Mouse (Mus musculus): ENCODE results near the gene Rps18. TPM values are rescaled to one million over a fixed set of nuclear protein-coding genes. Genes with fewer than 3 reads are reported as not detected.

The Rps18 gene
- polyA plus RNA-seq, 1 experiment from 2014 or later, result 872 TPM

- H3K27ac ChIP-seq (replicated peaks; ENCODE audit: low read depth, low read length), result peak within 1 kb of the TSS; percentile 81
- H3K36me3 ChIP-seq (ENCODE audit: control insufficient read depth, insufficient read depth, low read length), result peaks cover 44% of the 10 kb centered on the region
- H3K27me3 ChIP-seq (ENCODE audit: control insufficient read depth, insufficient read depth, low read length), result no peaks in the 10 kb centered on the region
- peak within 1 kb of the TSS; percentile 50; the same call in 1 of the 2 replicates for H3K9ac ChIP-seq (replicated peaks; ENCODE audit: low read length)
- peak within 1 kb of the TSS; percentile 49 for H3K4me3 ChIP-seq (replicated peaks; ENCODE audit: low read depth, low read length)
- peak within 1 kb of the TSS; percentile 65 for H3K4me2 ChIP-seq (ENCODE audit: low read length)
- WGBS, result under 1% methylated on average over 34 of the region's 34 CpGs
- H3K4me1 ChIP-seq (ENCODE audit: control insufficient read depth, insufficient read depth, low read length), result peaks cover 29% of the 10 kb centered on the region
- DNase-seq, result peak; percentile 98
- ATAC-seq (ENCODE audit: low FRiP score, low TSS enrichment), result peak; percentile 91
- no peaks in the 10 kb centered on the region for H3K9me3 ChIP-seq (ENCODE audit: control insufficient read depth, low read length)
Measured at GRCm38 (mm10) chr17:33915671-33916250, 40.0 kb downstream of the Rps18 start, which contains the start of the genes Tapbp and Zbtb22. Tapbp (plus strand) TSS chr17:33915899. Zbtb22 (plus strand) TSS chr17:33915904.

GRCm38 (mm10) chr17:33914969-33915391 lies 40.8 kb downstream of the Rps18 start:
- H3K4me1 ChIP-seq (ENCODE audit: control insufficient read depth, insufficient read depth, low read length), result peaks cover 31% of the 10 kb centered on the region
- WGBS, result 64% methylated on average over 13 of the region's 13 CpGs
- H3K4me2 ChIP-seq (ENCODE audit: low read length), result peak overlapping the region; percentile 65
- ATAC-seq (ENCODE audit: low FRiP score, low TSS enrichment) (no peak), DNase-seq (no peak)
- no peaks in the 10 kb centered on the region for H3K9me3 ChIP-seq (ENCODE audit: control insufficient read depth, low read length)
- H3K4me3 ChIP-seq (replicated peaks; ENCODE audit: low read depth, low read length), result peak overlapping the region; percentile 49
- peaks cover 44% of the 10 kb centered on the region for H3K36me3 ChIP-seq (ENCODE audit: control insufficient read depth, insufficient read depth, low read length)
- no peak overlapping the region for H3K9ac ChIP-seq (replicated peaks; ENCODE audit: low read length)
- H3K27me3 ChIP-seq (ENCODE audit: control insufficient read depth, insufficient read depth, low read length), result no peaks in the 10 kb centered on the region
- peak overlapping the region; percentile 41; the same call in 1 of the 2 replicates for H3K27ac ChIP-seq (replicated peaks; ENCODE audit: low read depth, low read length)

GRCm38 (mm10) chr17:33913905-33914304 lies 41.9 kb downstream of the Rps18 start:
- H3K9ac ChIP-seq (replicated peaks; ENCODE audit: low read length), result no peak overlapping the region
- ATAC-seq (ENCODE audit: low FRiP score, low TSS enrichment) (no peak), DNase-seq (no peak)
- no peak overlapping the region for H3K4me3 ChIP-seq (replicated peaks; ENCODE audit: low read depth, low read length)
- no peak overlapping the region for H3K27ac ChIP-seq (replicated peaks; ENCODE audit: low read depth, low read length)
- no peak overlapping the region for H3K4me2 ChIP-seq (ENCODE audit: low read length)
- peaks cover 22% of the 10 kb centered on the region for H3K4me1 ChIP-seq (ENCODE audit: control insufficient read depth, insufficient read depth, low read length)
- no peaks in the 10 kb centered on the region for H3K9me3 ChIP-seq (ENCODE audit: control insufficient read depth, low read length)
- 95% methylated on average over 8 of the region's 8 CpGs for WGBS
- H3K36me3 ChIP-seq (ENCODE audit: control insufficient read depth, insufficient read depth, low read length), result peaks cover 44% of the 10 kb centered on the region
- H3K27me3 ChIP-seq (ENCODE audit: control insufficient read depth, insufficient read depth, low read length), result no peaks in the 10 kb centered on the region

GRCm38 (mm10) chr17:33913264-33913663 lies 42.5 kb downstream of the Rps18 start:
- Histone ChIP-seq H3K4me3 (replicated peaks; ENCODE audit: low read depth, low read length) (no peak overlapping the region), H3K9me3 (ENCODE audit: control insufficient read depth, low read length) (no peaks in the 10 kb centered on the region), H3K36me3 (ENCODE audit: control insufficient read depth, insufficient read depth, low read length) (peaks cover 41% of the 10 kb centered on the region)

GRCm38 (mm10) chr17:33911813-33912414 lies 43.9 kb downstream of the Rps18 start:
- no peak overlapping the region for H3K4me3 ChIP-seq (replicated peaks; ENCODE audit: low read depth, low read length)
- no peaks in the 10 kb centered on the region for H3K9me3 ChIP-seq (ENCODE audit: control insufficient read depth, low read length)
- H3K9ac ChIP-seq (replicated peaks; ENCODE audit: low read length), result no peak overlapping the region
- H3K27me3 ChIP-seq (ENCODE audit: control insufficient read depth, insufficient read depth, low read length), result no peaks in the 10 kb centered on the region
- H3K4me2 ChIP-seq (ENCODE audit: low read length), result no peak overlapping the region
- H3K36me3 ChIP-seq (ENCODE audit: control insufficient read depth, insufficient read depth, low read length), result peaks cover 36% of the 10 kb centered on the region
- no peak for DNase-seq
- 91% methylated on average over 28 of the region's 28 CpGs for WGBS
- H3K27ac ChIP-seq (replicated peaks; ENCODE audit: low read depth, low read length), result no peak overlapping the region
- H3K4me1 ChIP-seq (ENCODE audit: control insufficient read depth, insufficient read depth, low read length), result peaks cover 21% of the 10 kb centered on the region
- ATAC-seq (ENCODE audit: low FRiP score, low TSS enrichment), result no peak

More at GRCm38 (mm10) chr17:33913264-33913663, 42.5 kb downstream of the Rps18 start:
- H3K27ac ChIP-seq (replicated peaks; ENCODE audit: low read depth, low read length), result no peak overlapping the region
- peaks cover 20% of the 10 kb centered on the region for H3K4me1 ChIP-seq (ENCODE audit: control insufficient read depth, insufficient read depth, low read length)
- WGBS, result 93% methylated on average over 10 of the region's 10 CpGs
- DNase-seq, result no peak
- H3K27me3 ChIP-seq (ENCODE audit: control insufficient read depth, insufficient read depth, low read length), result no peaks in the 10 kb centered on the region
- no peak for ATAC-seq (ENCODE audit: low FRiP score, low TSS enrichment)
- no peak overlapping the region for H3K4me2 ChIP-seq (ENCODE audit: low read length)
- no peak overlapping the region for H3K9ac ChIP-seq (replicated peaks; ENCODE audit: low read length)

- DNase-seq (no peak), ATAC-seq (ENCODE audit: low FRiP score, low TSS enrichment) (no peak)
- Histone ChIP-seq H3K4me1 (ENCODE audit: control insufficient read depth, insufficient read depth, low read length) (peaks cover 17% of the 10 kb centered on the region), H3K4me3 (replicated peaks; ENCODE audit: low read depth, low read length) (no peak overlapping the region), H3K27me3 (ENCODE audit: control insufficient read depth, insufficient read depth, low read length) (no peaks in the 10 kb centered on the region), H3K9ac (replicated peaks; ENCODE audit: low read length) (no peak overlapping the region), H3K4me2 (ENCODE audit: low read length) (no peak overlapping the region), H3K27ac (replicated peaks; ENCODE audit: low read depth, low read length) (no peak overlapping the region), H3K36me3 (ENCODE audit: control insufficient read depth, insufficient read depth, low read length) (peaks cover 36% of the 10 kb centered on the region), H3K9me3 (ENCODE audit: control insufficient read depth, low read length) (no peaks in the 10 kb centered on the region)
- WGBS, result 95% methylated on average over 31 of the region's 31 CpGs
Measured at GRCm38 (mm10) chr17:33911052-33911812, 44.6 kb downstream of the Rps18 start.

GRCm38 (mm10) chr17:33910346-33911051 lies 45.3 kb downstream of the Rps18 start:
- peak overlapping the region; percentile 93 for H3K4me2 ChIP-seq (ENCODE audit: low read length)
- H3K4me3 ChIP-seq (replicated peaks; ENCODE audit: low read depth, low read length), result peak overlapping the region; percentile 76
- H3K27ac ChIP-seq (replicated peaks; ENCODE audit: low read depth, low read length), result no peak overlapping the region
- H3K27me3 ChIP-seq (ENCODE audit: control insufficient read depth, insufficient read depth, low read length), result no peaks in the 10 kb centered on the region
- H3K36me3 ChIP-seq (ENCODE audit: control insufficient read depth, insufficient read depth, low read length), result peaks cover 36% of the 10 kb centered on the region
- ATAC-seq (ENCODE audit: low FRiP score, low TSS enrichment) (no peak), DNase-seq (no peak)
- H3K9me3 ChIP-seq (ENCODE audit: control insufficient read depth, low read length), result no peaks in the 10 kb centered on the region
- peaks cover 17% of the 10 kb centered on the region for H3K4me1 ChIP-seq (ENCODE audit: control insufficient read depth, insufficient read depth, low read length)
- H3K9ac ChIP-seq (replicated peaks; ENCODE audit: low read length), result no peak overlapping the region; the same call in 1 of the 2 replicates
- WGBS, result 59% methylated on average over 11 of the region's 11 CpGs

GRCm38 (mm10) chr17:33909869-33910250 lies 45.9 kb downstream of the Rps18 start:
- peak; percentile 4 for ATAC-seq (ENCODE audit: low FRiP score, low TSS enrichment)
- no peak for DNase-seq
- peak overlapping the region; percentile 93 for H3K4me2 ChIP-seq (ENCODE audit: low read length)
- peaks cover 14% of the 10 kb centered on the region for H3K4me1 ChIP-seq (ENCODE audit: control insufficient read depth, insufficient read depth, low read length)
- WGBS, result under 1% methylated on average over 14 of the region's 14 CpGs
- peaks cover 36% of the 10 kb centered on the region for H3K36me3 ChIP-seq (ENCODE audit: control insufficient read depth, insufficient read depth, low read length)
- H3K9me3 ChIP-seq (ENCODE audit: control insufficient read depth, low read length), result no peaks in the 10 kb centered on the region
- H3K27ac ChIP-seq (replicated peaks; ENCODE audit: low read depth, low read length), result peak overlapping the region; percentile 93
- peak overlapping the region; percentile 81 for H3K9ac ChIP-seq (replicated peaks; ENCODE audit: low read length)
- H3K27me3 ChIP-seq (ENCODE audit: control insufficient read depth, insufficient read depth, low read length), result no peaks in the 10 kb centered on the region
- peak overlapping the region; percentile 76 for H3K4me3 ChIP-seq (replicated peaks; ENCODE audit: low read depth, low read length)
